Mouse (Mus musculus) mouse embryonic stem cell (cell line): ENCODE measurements around the gene Mov10.

ENCODE experiments used
- in situ Hi-C, 2 experiments: fragments of 300-500 bp; cut with MboI; formaldehyde crosslinking; loops; 1 replicate in 1 of 2; 3 replicates in 1 of 2; pipeline ENCODE4 v1.14.3; 2019 to 2020; ENCODE audit warnings: low sequenced_read_pairs in 2 of 2, low pct_unique_long_range_greater_than_20kb in 1 of 2, mixed read lengths in 1 of 2; ENCODE audit not compliant: unreplicated experiment in 1 of 2

The Mov10 gene

GRCm38 (mm10) chr3:104788561-104789311 lies 29.6 kb downstream of the Mov10 start:
- in situ Hi-C loops = loop anchor here in 1 of 2 experiments (25.0 kb wide), 1 partner anchor 174 kb away; the partner anchor contains the start of gene Wnt2b

- in situ Hi-C loops = loop anchor here in 1 of 2 experiments (25.0 kb wide), 1 partner anchor 174 kb away; the partner anchor contains the start of gene Wnt2b
Measured at GRCm38 (mm10) chr3:104788075-104788474, 30.3 kb downstream of the Mov10 start, which contains the start of gene Rhoc. TSS of gene Rhoc (plus strand) at chr3:104788375.

DNA sequence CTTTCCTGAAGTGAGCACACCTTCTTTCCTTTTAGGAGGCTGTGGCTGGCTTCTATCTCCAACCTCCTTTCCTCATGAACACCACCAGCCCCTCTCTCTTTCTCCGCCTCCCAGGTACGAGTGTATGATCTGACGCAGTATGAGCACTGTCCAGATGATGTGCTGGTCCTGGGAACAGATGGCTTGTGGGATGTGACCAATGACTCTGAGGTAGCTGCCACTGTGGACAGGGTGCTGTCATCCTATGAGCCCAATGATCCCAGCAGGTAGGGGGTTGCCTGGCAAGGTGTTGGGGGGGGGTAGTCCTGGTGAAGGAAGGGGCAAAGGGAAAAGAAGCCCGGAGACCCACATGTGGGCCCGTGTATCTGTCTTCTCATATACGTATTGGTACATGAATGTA lies 33.1 kb downstream of the Mov10 start:
- in situ Hi-C loops = loop anchor here in 1 of 2 experiments (25.0 kb wide), 1 partner anchor 177 kb away; the partner anchor contains the start of gene Wnt2b

DNA sequence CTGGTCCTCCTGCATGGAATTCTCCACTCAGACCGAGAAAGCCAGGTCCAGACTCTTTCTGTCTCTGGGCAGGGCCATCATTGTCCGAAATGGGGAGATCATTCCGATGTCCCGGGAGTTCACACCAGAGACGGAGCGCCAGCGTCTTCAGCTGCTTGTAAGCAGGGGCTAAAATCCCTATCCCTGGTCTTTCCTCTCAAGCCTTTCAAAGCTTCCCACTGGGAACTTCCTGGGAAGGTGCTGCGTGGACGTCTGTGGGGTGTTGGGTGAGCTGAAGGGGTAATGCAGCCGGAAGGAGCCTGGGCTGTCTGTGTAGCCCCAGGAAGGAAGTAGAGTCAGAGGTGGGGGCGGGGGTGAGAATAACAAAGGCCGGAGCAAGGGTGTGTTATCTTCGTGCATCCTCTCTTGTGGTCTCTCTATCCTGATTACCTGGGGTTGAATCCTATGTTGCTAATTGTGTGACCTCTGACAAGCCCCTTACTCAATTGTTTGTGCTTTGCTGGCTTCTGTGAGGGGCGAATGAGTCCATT lies 34.3 kb downstream of the Mov10 start:
- in situ Hi-C loops = loop anchor here in 1 of 2 experiments (25.0 kb wide), 1 partner anchor 178 kb away; the partner anchor contains the start of gene Wnt2b

DNA sequence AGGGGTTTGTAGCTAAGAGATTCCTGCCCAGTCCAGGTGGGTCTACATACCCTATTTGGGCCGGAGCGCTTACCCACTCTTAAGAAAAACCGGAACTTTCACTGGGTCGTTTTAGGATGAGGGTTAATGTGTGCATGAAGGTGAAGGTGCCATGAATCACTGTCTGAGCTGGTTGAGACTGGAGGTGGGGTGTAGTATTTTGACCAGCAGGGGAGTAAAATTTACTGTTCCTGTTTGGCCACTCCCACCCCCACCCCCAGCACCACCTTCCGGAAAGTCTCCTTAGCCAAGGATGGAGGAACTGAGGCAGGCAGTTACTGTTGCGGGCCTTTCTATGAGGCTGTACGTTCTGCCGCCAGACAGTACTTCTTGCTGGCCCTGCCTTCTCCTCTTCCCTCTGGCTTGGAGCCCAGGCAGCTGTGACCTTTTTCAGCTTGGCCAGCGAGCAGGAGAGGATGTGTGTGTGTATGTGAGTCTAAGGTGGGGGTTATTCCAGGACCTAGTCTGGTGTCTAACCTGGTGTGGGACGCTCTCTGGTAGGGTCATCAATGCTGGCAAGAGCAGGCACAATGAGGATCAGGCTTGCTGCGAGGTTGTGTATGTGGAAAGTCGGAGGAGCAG lies 36.2 kb downstream of the Mov10 start:
- in situ Hi-C loops = loop anchor here in 1 of 2 experiments (25.0 kb wide), 1 partner anchor 180 kb away; the partner anchor contains the start of gene Wnt2b

GRCm38 (mm10) chr3:104781471-104781903 lies 36.9 kb downstream of the Mov10 start, which contains the start of gene Fam19a3:
TSS of gene Fam19a3 (minus strand) at chr3:104781840.
- in situ Hi-C loops = loop anchor here in 1 of 2 experiments (25.0 kb wide), 1 partner anchor 181 kb away; the partner anchor contains the start of gene Wnt2b

- in situ Hi-C loops = loop anchor here in 1 of 2 experiments (25.0 kb wide), 1 partner anchor 182 kb away; the partner anchor contains the start of gene Wnt2b
Measured at GRCm38 (mm10) chr3:104780561-104781420, 37.6 kb downstream of the Mov10 start, which contains the start of gene Ppm1j. TSS of gene Ppm1j (plus strand) at chr3:104781056.

DNA sequence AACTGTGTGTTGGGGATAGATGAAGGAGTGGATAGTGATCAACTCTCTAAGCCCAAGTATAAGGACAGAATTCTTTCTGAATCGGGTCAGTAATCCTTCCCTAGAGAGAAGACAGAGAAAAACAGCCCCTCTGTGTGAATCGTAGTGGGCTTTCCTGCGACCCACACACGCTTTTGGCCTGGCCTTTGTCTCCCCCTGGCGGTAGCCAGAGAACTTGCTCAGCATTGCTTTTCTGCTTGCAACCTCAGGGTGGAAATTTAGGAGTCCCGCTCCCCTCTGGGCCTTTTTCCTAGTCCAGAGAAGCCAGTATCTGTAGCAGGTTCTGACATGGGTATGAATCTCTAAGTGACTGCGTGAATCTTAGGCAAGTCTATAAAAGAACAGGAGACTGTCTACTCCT lies 38.4 kb downstream of the Mov10 start:
- in situ Hi-C loops = loop anchor here (10.0 to 25.0 kb wide), 2 partner anchors 182 to 185 kb away; partner anchors contain the start of gene Wnt2b (in 2 of the 2)

DNA sequence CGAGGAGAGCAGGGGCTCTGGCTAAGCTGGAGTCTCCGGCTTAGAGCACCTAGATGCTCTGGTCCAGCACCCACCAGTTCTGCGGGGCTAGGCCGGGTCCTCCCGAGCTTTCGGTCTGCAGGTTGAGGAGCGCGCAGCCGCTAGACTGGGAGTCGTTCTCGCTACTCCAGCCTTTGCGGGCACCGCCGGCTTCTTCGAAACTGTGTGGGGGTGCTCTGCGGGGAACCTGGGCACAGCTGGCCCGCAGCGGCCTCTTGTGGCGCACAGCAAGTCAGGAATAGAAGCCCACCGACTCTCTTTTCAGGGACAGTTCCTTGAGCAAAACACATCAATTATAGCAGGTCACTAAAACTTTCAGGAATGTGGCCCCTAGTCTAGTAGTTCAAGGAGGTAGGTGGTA lies 41.0 kb downstream of the Mov10 start:
- in situ Hi-C loops = loop anchor here (10.0 to 25.0 kb wide), 2 partner anchors 185 to 187 kb away; partner anchors contain the start of gene Wnt2b (in 2 of the 2)

- in situ Hi-C loops = loop anchor here (5.0 to 25.0 kb wide), 3 partner anchors 192 to 289 kb away; partner anchors contain the start of genes 4930564D02Rik (in 1 of the 2), Cttnbp2nl (in 1 of the 2) and Wnt2b (in 1 of the 2)
Measured at GRCm38 (mm10) chr3:104773301-104773700, 45.1 kb downstream of the Mov10 start.

GRCm38 (mm10) chr3:104771460-104771859 lies 46.9 kb downstream of the Mov10 start:
- in situ Hi-C loops = loop anchor here (5.0 to 25.0 kb wide), 3 partner anchors 193 to 291 kb away; partner anchors contain the start of genes 4930564D02Rik (in 1 of the 2), Cttnbp2nl (in 1 of the 2) and Wnt2b (in 1 of the 2)

DNA sequence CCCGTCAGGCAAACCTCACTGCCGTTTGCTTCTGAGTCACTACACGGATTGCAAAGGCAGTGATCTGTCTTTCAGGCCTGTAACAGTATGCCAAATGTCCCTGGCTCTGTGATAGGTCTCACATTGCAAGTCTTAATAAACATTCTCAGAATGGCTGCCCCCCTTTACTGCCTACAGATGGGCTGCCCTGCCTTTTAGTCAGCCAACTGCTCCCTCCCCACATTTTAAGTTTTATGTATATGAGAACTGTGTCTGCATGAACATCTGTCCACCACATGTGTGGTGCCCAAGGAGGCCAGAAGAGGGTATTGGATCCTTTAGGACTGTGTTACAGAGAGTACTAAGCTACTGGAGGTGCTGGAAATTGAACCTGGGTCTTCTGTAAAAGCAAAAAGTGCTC lies 47.4 kb downstream of the Mov10 start:
- in situ Hi-C loops = loop anchor here (5.0 to 25.0 kb wide), 3 partner anchors 194 to 291 kb away; partner anchors contain the start of genes 4930564D02Rik (in 1 of the 2), Cttnbp2nl (in 1 of the 2) and Wnt2b (in 1 of the 2)

DNA sequence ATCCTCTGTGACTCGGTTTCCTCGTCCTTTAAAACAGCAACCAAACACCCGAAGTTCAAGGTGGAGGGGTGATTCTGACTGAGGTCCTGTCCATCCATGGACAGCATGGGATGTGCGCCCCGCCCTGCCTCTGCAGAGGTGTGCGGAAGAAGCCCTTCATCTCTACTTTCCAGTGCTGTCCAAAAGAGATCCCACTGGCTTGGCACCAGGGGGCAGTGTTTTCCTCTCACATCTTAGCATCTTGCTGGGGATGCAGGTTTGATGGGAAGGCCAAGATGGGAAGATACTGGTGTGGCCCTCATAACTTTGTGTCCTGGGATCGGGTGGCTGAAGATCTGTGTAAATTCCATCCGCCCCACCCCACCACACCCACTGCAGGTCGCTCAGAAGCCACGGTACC lies 48.3 kb downstream of the Mov10 start:
- in situ Hi-C loops = loop anchor here (5.0 to 25.0 kb wide), 3 partner anchors 195 to 292 kb away; partner anchors contain the start of genes 4930564D02Rik (in 1 of the 2), Cttnbp2nl (in 1 of the 2) and Wnt2b (in 1 of the 2)

GRCm38 (mm10) chr3:104769135-104769534 lies 49.2 kb downstream of the Mov10 start:
- in situ Hi-C loops = loop anchor here in 1 of 2 experiments (25.0 kb wide), 1 partner anchor 293 kb away; the partner anchor contains the start of genes 4930564D02Rik and Cttnbp2nl

DNA sequence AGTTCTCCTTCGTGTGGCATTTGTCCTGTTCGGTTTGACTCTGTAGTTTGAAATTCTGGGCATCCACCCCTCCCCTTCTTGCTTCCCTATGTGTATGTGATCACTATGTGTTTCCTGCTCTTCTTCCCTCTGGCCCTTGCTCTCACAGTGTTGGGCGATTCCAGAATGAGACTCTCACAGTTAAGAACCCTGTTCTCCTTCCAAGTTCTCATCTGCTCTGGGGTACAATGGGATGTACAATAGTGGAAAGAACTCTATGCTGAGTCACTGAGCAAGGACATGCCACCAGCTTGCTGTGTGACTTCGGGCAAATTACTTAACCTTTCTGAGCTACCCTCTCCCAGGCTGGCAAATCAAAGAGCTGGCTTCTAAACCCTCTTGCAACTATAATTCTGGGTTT lies 50.6 kb downstream of the Mov10 start:
- in situ Hi-C loops = loop anchor here in 1 of 2 experiments (25.0 kb wide), 1 partner anchor 295 kb away; the partner anchor contains the start of genes 4930564D02Rik and Cttnbp2nl

DNA sequence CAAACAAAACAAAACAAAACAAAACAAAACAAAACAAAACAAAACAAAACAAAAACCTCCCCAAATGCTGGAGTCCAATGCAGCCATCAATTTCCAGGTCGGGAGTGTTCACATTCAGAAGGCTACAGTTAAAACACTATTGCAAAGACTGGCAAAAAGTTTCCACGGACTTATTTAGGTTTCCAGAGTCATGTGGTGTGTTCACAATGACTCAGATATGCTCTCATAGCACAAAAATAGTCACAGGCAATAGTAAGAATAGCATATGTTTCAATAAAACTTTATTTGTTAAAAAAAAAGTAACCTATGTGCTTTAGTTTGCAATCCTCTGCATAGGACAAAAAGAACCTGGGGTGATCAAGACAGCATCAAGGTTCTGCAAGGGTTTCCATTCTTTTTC lies 51.2 kb downstream of the Mov10 start:
- in situ Hi-C loops = loop anchor here in 1 of 2 experiments (25.0 kb wide), 1 partner anchor 295 kb away; the partner anchor contains the start of genes 4930564D02Rik and Cttnbp2nl

GRCm38 (mm10) chr3:104765021-104765420 lies 53.3 kb downstream of the Mov10 start:
- in situ Hi-C loops = loop anchor here in 1 of 2 experiments (25.0 kb wide), 1 partner anchor 297 kb away; the partner anchor contains the start of genes 4930564D02Rik and Cttnbp2nl
